Mouse (Mus musculus) neural tube, embryonic 14.5 days (tissue): ENCODE results near the gene 4930402H24Rik. TPM values are rescaled to one million over a fixed set of nuclear protein-coding genes. Genes with fewer than 3 reads are reported as not detected.

Experiments used
- ATAC-seq: fragments of 200-750 bp; cut with Nextera tagmentation; 2 replicates; pipeline ENCODE4 v1.8.0; 2017; ENCODE audit warnings: low read depth, mild to moderate bottlenecking, moderate TSS enrichment, moderate library complexity
- H3K27ac ChIP-seq: fragments of 300-500 bp; sonication (generic); 2 replicates; pipeline ENCODE4 v1.5.1; 2014; ENCODE audit warnings: low read depth, mild to moderate bottlenecking, control low read depth, low read length, moderate library complexity, mixed read lengths
- H3K27me3 ChIP-seq: fragments of 300-500 bp; sonication (generic); 2 replicates; pipeline ENCODE4 v1.6.1; 2014; ENCODE audit warnings: low read length; ENCODE audit not compliant: control insufficient read depth, insufficient read depth
- H3K36me3 ChIP-seq: fragments of 300-500 bp; sonication (generic); 2 replicates; pipeline ENCODE4 v1.6.1; 2014; ENCODE audit warnings: low read length, mixed read lengths; ENCODE audit not compliant: control insufficient read depth, insufficient read depth
- H3K4me1 ChIP-seq: fragments of 300-500 bp; sonication (generic); 2 replicates; pipeline ENCODE4 v1.6.1; 2014; ENCODE audit warnings: low read length; ENCODE audit not compliant: control insufficient read depth, insufficient read depth
- H3K4me2 ChIP-seq: fragments of 300-500 bp; sonication (generic); 2 replicates; pipeline ENCODE4 v1.6.1; 2014; ENCODE audit warnings: mild to moderate bottlenecking, low read depth, low read length, control low read depth
- H3K4me3 ChIP-seq: fragments of 300-500 bp; sonication (generic); 2 replicates; pipeline ENCODE4 v1.5.1; 2014; ENCODE audit warnings: low read depth, low read length, control low read depth, mixed read lengths
- H3K9ac ChIP-seq: fragments of 300-500 bp; sonication (generic); replicated peaks from 2 replicates; pipeline ENCODE4 v1.6.1; 2014; ENCODE audit warnings: low read depth, mild to moderate bottlenecking, control low read depth, low read length, mixed read lengths
- H3K9me3 ChIP-seq: fragments of 300-500 bp; sonication (generic); 2 replicates; pipeline ENCODE4 v1.6.1; 2016; ENCODE audit warnings: low read length; ENCODE audit not compliant: control insufficient read depth
- whole genome bisulfite sequencing: fragments of 180-500 bp; shearing (Covaris S2); extraction: QIAGEN DNeasy Blood & Tissue Kit; methylation state at CpG from one replicate; pipeline ENCODE4 v1.1.7; 2014; 5-methylcytosine and 5-hydroxymethylcytosine counted together
- polyA plus RNA-seq: library from polyadenylated mRNA; unstranded; fragments of >200 nt; fragmentation: Nextera tagmentation; extraction: Ambion mirVana; gene quantifications from 2 replicates; pipeline ENCODE4 v1.2.1, GENCODE M21; 2014

4930402H24Rik gene
- polyA plus RNA-seq, 1 experiment from 2014 or later = 109 TPM

DNA sequence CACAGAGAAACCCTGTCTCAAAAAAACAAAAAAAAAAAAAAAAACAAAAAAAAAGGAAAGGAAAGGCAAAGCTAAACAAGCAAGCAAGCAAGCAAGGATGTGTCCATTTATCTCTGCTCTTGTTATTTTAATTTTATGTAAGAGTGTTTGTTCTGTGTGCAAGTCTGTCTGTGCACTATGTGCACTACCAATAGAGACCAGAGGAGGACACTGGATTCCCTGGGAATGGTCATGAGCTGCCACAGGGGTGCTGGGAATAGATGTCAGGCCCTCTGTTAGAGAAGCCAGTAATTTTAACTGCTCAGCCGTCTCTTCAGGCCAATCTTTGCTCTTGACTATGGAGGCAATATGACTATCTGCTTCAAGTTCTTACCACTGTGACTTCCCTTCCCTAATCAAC lies 162.6 kb downstream of the 4930402H24Rik start:
- Histone ChIP-seq H3K4me1 (no peaks in the 10 kb centered on the region), H3K27ac (no peak overlapping the region), H3K27me3 (no peaks in the 10 kb centered on the region), H3K9ac (no peak overlapping the region), H3K9me3 (no peaks in the 10 kb centered on the region), H3K4me2 (no peak overlapping the region), H3K4me3 (no peak overlapping the region), H3K36me3 (peaks cover 91% of the 10 kb centered on the region)
- no peak for ATAC-seq
- 100% methylated on average over 1 of the region's 1 CpGs for WGBS

DNA sequence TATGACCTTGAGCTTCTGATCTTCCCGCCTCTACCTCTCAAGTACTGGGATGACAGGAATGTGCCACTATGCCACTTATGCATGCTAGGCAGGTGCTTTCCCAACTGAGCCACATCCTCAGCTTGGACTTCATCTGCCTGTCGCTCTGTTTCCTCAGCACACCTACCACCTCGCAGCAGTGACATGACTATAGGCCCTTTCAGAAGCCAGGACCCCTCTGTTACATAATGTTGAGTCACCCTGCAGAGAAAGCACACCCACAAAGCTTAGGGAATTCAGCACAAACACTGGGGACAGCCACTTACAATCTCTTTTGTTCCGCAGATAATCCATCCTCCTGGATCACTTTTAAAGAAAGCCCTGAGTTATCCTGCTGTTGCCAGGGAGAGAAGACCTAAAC lies 166.1 kb downstream of the 4930402H24Rik start:
- Histone ChIP-seq H3K9ac (no peak overlapping the region), H3K27me3 (no peaks in the 10 kb centered on the region), H3K4me1 (no peaks in the 10 kb centered on the region), H3K36me3 (peaks cover 90% of the 10 kb centered on the region), H3K9me3 (no peaks in the 10 kb centered on the region), H3K4me3 (no peak overlapping the region), H3K4me2 (no peak overlapping the region), H3K27ac (no peak overlapping the region)
- no peak for ATAC-seq
- 60% methylated on average over 4 of the region's 4 CpGs for WGBS

DNA sequence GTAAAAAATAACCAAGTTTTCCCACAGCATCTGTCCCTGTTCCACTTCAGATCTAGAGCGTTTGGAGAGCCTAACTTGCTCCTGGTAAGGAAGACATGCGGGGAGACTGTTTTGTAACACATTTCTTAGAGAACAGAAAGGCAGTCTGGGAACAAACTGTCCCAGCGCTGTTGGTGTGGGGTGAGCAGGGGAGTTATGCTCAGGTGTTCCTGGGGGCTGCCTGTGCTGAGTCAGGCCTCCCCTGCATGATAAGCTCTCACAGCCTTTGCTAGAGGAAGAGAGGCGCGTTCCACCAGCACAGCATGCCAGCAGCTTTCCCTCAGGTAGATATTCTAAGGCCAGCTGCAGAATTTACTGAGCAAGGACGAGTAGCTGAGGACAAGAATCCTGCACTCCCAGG lies 168.2 kb downstream of the 4930402H24Rik start:
- no peak overlapping the region for H3K27ac ChIP-seq

GRCm38 (mm10) chr2:130735281-130735680 lies 170.9 kb downstream of the 4930402H24Rik start:
- H3K9me3 ChIP-seq = no peaks in the 10 kb centered on the region
- no peak overlapping the region for H3K4me3 ChIP-seq
- H3K4me2 ChIP-seq = no peak overlapping the region
- no peaks in the 10 kb centered on the region for H3K27me3 ChIP-seq
- no peaks in the 10 kb centered on the region for H3K4me1 ChIP-seq
- peaks cover 83% of the 10 kb centered on the region for H3K36me3 ChIP-seq
- 73% methylated on average over 5 of the region's 5 CpGs for WGBS
- H3K27ac ChIP-seq = no peak overlapping the region
- ATAC-seq = no peak
- no peak overlapping the region for H3K9ac ChIP-seq

More for the DNA sequence above, 168.2 kb downstream of the 4930402H24Rik start:
- no peak overlapping the region for H3K4me2 ChIP-seq
- H3K4me1 ChIP-seq = no peaks in the 10 kb centered on the region
- H3K27me3 ChIP-seq = no peaks in the 10 kb centered on the region
- ATAC-seq = no peak
- no peak overlapping the region for H3K4me3 ChIP-seq
- no peaks in the 10 kb centered on the region for H3K9me3 ChIP-seq
- WGBS = 82% methylated on average over 6 of the region's 6 CpGs
- H3K36me3 ChIP-seq = peaks cover 88% of the 10 kb centered on the region
- H3K9ac ChIP-seq = no peak overlapping the region

- WGBS = 94% methylated on average over 2 of the region's 3 CpGs
- H3K9me3 ChIP-seq = no peaks in the 10 kb centered on the region
Measured at GRCm38 (mm10) chr2:130733444-130733843, 172.8 kb downstream of the 4930402H24Rik start.

DNA sequence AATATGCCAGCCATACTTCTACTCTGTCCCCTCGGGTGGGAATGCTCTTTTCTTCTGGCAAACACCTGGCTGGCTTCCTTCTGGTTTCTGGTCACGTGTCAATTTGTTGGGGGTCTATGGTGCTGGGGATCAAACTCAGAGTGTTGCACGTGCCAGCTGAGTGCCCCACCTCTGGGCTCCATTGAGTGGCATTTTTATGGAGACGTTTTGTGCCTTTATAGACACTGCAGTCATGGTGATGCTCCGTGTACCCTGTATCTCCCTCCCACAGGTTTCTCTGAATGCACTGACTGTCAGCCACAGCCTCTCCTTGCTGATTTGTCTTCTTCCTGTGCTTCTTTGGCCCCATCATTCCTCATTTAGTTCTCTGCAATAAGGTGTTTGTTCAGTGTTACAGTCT lies 174.4 kb downstream of the 4930402H24Rik start:
- no peak overlapping the region for H3K27ac ChIP-seq
- H3K4me1 ChIP-seq = no peaks in the 10 kb centered on the region
- H3K27me3 ChIP-seq = no peaks in the 10 kb centered on the region
- H3K4me3 ChIP-seq = no peak overlapping the region
- WGBS = 49% methylated on average over 5 of the region's 5 CpGs
- H3K9ac ChIP-seq = no peak overlapping the region
- H3K36me3 ChIP-seq = peaks cover 85% of the 10 kb centered on the region
- H3K4me2 ChIP-seq = no peak overlapping the region
- ATAC-seq = no peak
- no peaks in the 10 kb centered on the region for H3K9me3 ChIP-seq

More at GRCm38 (mm10) chr2:130733444-130733843, 172.8 kb downstream of the 4930402H24Rik start:
- ATAC-seq = no peak
- Histone ChIP-seq H3K4me2 (no peak overlapping the region), H3K27ac (no peak overlapping the region), H3K4me3 (no peak overlapping the region), H3K4me1 (no peaks in the 10 kb centered on the region), H3K36me3 (peaks cover 84% of the 10 kb centered on the region), H3K9ac (no peak overlapping the region), H3K27me3 (no peaks in the 10 kb centered on the region)

DNA sequence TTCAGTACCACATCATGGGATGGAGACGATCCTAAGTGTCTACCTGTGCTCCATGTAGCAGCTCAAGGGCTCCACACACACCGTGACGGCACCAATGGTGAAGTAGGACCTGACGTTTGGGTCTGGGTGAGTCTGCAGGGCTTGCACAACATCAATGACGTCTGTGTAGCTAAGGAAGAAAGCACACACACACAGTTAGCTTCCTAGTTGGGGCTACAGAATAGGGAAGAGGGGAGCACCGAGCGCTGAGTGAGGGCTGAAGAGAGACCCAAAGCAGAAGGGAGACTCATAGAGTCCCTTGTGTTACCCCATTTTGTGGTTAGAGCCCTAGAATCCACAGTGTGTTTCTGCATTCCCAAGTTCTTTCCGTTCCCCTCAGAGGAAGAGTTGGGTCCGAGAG lies 175.5 kb downstream of the 4930402H24Rik start:
- Histone ChIP-seq H3K4me3 (no peak overlapping the region), H3K4me2 (no peak overlapping the region), H3K36me3 (peaks cover 86% of the 10 kb centered on the region), H3K27me3 (no peaks in the 10 kb centered on the region), H3K27ac (no peak overlapping the region), H3K9ac (no peak overlapping the region), H3K4me1 (no peaks in the 10 kb centered on the region), H3K9me3 (no peaks in the 10 kb centered on the region)
- 88% methylated on average over 9 of the region's 9 CpGs for WGBS
- no peak for ATAC-seq

DNA sequence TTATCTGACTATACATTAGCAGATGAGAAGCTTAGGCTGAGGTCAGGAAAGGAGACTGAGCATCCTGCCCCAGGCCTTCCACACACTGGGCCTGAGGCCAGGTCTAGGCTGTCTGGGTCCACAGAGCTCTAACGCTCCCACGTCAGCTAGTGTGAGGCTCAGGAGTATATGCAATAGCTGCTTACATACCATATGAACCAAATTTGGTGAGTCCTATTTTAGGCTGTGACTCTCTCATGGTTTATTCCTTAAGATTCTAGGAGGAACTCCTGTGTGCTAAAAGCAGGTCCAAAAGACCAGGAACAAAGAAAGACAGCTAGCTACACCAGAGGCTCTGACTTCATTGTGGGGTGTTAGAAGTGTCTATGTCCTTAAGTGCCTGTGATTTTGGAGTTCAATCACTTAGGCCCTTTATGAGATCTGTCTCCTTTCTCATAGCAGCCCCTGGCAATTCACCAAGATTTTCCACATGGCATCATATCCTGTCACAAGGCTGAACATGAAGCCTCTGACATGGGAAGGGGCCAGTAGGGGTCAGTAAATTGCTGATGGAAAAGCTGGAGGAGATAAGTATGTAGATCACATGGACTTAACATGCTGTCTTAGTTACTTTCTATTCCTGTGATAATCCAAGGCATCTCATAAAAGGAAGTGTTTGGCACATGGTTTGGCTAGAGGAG lies 177.2 kb downstream of the 4930402H24Rik start:
- Histone ChIP-seq H3K27ac (no peak overlapping the region), H3K9me3 (no peaks in the 10 kb centered on the region), H3K4me1 (no peaks in the 10 kb centered on the region), H3K4me3 (no peak overlapping the region), H3K4me2 (no peak overlapping the region), H3K27me3 (no peaks in the 10 kb centered on the region), H3K9ac (no peak overlapping the region), H3K36me3 (peaks cover 89% of the 10 kb centered on the region)
- no peak for ATAC-seq
- 97% methylated on average over 2 of the region's 2 CpGs for WGBS

GRCm38 (mm10) chr2:130727752-130728151 lies 178.5 kb downstream of the 4930402H24Rik start:
- Histone ChIP-seq H3K4me3 (no peak overlapping the region), H3K9me3 (no peaks in the 10 kb centered on the region), H3K27ac (no peak overlapping the region), H3K27me3 (no peaks in the 10 kb centered on the region), H3K9ac (no peak overlapping the region), H3K4me2 (no peak overlapping the region), H3K36me3 (peaks cover 85% of the 10 kb centered on the region), H3K4me1 (no peaks in the 10 kb centered on the region)
- ATAC-seq = no peak
- 96% methylated on average over 1 of the region's 1 CpGs for WGBS
